Mouse (Mus musculus): ENCODE data around the gene Kcmf1. TPM values are rescaled to one million over a fixed set of nuclear protein-coding genes. Genes with fewer than 3 reads are reported as not detected.

The Kcmf1 gene
- polyA plus RNA-seq, 1 experiment: 517 TPM

DNA sequence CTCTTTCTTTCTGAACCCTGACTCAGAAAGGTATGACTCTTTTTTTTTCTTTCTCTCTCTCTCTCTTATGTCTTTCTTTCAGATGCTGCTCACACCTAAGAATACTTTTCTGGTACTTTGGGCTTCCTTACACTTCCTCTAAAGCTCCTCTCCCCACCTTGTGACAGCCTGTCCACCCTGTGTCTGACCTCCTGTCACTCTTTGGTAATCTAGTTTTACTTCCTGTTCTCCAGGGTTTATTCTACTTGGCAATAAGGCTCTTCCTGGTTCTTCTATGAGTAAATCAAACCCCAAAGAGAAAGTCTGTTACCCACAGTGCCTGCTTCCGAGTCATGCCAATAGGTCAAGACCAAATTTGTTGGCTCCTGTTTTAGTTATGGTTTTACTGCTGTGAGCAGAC is 33.2 kb upstream of the Kcmf1 start:
- TF ChIP-seq POLR2A (IDR thresholded peaks at IDR 0.05; ENCODE audit: control insufficient read depth, low read depth, low read length): no peak
- TF ChIP-seq CTCF (IDR thresholded peaks at IDR 0.05; ENCODE audit: control insufficient read depth, insufficient read depth, insufficient replicate concordance, low read depth, low read length): no peak
- no peaks in the 10 kb centered on the region for H3K27me3 ChIP-seq (ENCODE audit: control insufficient read depth, insufficient read depth, low read length)
- no peaks in the 10 kb centered on the region for H3K36me3 ChIP-seq (ENCODE audit: control insufficient read depth, insufficient read depth, low read length)
- no peaks in the 10 kb centered on the region; the same call in 1 of the 2 replicates for H3K4me1 ChIP-seq (ENCODE audit: control insufficient read depth, insufficient read depth, low read length)
- no peak overlapping the region for H3K27ac ChIP-seq (ENCODE audit: control insufficient read depth, insufficient read depth, low read depth, low read length)
- H3K4me3 ChIP-seq (ENCODE audit: control insufficient read depth, low read depth, low read length): no peak overlapping the region

DNA sequence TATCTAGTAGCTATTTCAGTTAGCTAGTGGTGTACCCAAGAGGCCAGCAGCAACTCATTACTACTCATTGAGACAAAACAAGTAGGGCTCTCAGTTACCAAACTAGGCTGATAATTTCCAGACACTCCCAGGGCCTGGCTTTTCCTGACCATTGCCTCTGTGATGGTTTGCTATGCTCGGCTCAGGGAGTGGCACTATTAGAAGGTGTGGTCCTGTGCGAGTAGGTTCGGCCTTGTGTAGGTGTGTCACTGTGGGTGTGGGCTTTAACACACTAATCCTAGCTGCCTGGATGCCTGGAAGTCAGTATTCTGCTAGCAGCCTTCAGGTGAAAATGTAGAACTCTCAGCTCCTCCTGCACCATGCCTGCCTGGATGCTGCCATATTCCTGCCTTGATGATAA is 31.8 kb upstream of the Kcmf1 start:
- no peaks in the 10 kb centered on the region for H3K36me3 ChIP-seq (ENCODE audit: control insufficient read depth, insufficient read depth, low read length)
- H3K27me3 ChIP-seq (ENCODE audit: control insufficient read depth, insufficient read depth, low read length): no peaks in the 10 kb centered on the region
- H3K27ac ChIP-seq (ENCODE audit: control insufficient read depth, insufficient read depth, low read depth, low read length): no peak overlapping the region
- H3K4me1 ChIP-seq (ENCODE audit: control insufficient read depth, insufficient read depth, low read length): no peaks in the 10 kb centered on the region
- TF ChIP-seq CTCF (IDR thresholded peaks at IDR 0.05; ENCODE audit: control insufficient read depth, insufficient read depth, insufficient replicate concordance, low read depth, low read length) (no peak), POLR2A (IDR thresholded peaks at IDR 0.05; ENCODE audit: control insufficient read depth, low read depth, low read length) (no peak)
- no peak overlapping the region for H3K4me3 ChIP-seq (ENCODE audit: control insufficient read depth, low read depth, low read length)

DNA sequence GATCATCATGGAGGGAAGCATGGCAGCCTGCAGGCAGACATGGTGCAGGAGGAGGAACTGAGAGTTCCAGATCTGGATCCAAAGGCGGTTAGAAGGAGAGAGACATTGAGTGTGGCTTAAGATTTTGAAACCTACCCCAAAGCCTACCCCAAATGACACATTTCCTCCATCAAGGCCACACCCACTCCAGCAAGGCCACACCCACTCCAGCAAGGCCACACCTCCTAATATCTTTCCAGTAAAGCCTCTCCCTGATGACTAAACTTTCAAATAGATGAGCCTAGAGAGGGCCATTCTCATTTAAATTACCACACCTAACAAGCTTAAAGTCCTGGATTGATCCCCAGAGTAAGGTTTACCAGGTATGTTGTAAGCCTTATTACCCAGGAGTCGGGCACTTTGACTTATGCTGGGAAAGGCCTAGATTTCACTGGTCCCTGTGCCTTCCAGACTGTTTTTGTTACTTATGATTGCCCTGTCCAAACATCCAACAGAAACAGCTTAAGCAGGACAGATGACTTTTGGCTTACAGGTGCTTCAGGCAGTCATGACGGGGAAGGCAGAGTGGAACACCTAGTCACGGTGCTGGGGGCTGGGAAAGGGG is 30.1 kb upstream of the Kcmf1 start:
- Histone ChIP-seq H3K36me3 (ENCODE audit: control insufficient read depth, insufficient read depth, low read length) (no peaks in the 10 kb centered on the region), H3K4me1 (ENCODE audit: control insufficient read depth, insufficient read depth, low read length) (no peaks in the 10 kb centered on the region)

DNA sequence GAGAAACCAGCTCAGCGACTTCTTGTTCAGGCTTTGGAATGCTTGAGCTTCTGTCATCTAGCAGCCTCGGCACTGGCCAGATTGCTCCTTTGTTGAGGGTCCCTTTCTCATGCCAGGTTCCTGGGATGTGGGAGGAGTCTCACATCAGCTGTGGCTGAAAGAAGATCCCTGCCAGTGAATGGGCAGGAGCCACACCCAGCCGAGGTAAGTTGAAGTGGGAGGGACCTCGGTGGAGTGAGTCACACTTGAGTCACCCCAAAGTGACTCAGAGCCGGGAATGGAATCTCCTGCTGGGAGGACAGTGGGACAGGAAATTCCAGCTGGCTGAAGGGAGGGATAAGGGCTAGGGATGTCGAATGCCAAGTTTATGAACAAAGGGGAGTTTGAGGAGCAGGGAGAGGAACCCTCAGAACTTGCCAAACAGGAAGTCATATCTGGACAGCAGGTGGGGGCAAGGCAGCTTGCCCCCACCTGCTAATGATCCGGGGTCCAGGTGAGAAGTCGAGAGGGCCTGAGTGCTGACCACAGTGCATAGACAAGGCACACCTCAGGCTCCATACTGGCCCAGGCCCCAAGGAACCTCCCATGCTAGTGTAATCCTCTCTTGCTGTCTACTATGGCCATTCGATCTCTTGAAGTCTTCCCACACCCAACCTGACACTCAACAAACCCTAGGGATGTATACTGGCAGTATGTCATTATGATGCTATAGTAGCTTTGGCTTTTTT is 27.1 kb upstream of the Kcmf1 start:
- Histone ChIP-seq H3K36me3 (ENCODE audit: control insufficient read depth, insufficient read depth, low read length) (no peaks in the 10 kb centered on the region), H3K4me3 (ENCODE audit: control insufficient read depth, low read depth, low read length) (no peak overlapping the region), H3K27me3 (ENCODE audit: control insufficient read depth, insufficient read depth, low read length) (no peaks in the 10 kb centered on the region), H3K27ac (ENCODE audit: control insufficient read depth, insufficient read depth, low read depth, low read length) (no peak overlapping the region), H3K4me1 (ENCODE audit: control insufficient read depth, insufficient read depth, low read length) (no peaks in the 10 kb centered on the region)
- no peak for TF ChIP-seq CTCF (IDR thresholded peaks at IDR 0.05; ENCODE audit: control insufficient read depth, insufficient read depth, insufficient replicate concordance, low read depth, low read length)
- TF ChIP-seq POLR2A (IDR thresholded peaks at IDR 0.05; ENCODE audit: control insufficient read depth, low read depth, low read length): no peak

More for the DNA sequence above, 30.1 kb upstream of the Kcmf1 start:
- Histone ChIP-seq H3K27ac (ENCODE audit: control insufficient read depth, insufficient read depth, low read depth, low read length) (no peak overlapping the region), H3K4me3 (ENCODE audit: control insufficient read depth, low read depth, low read length) (no peak overlapping the region), H3K27me3 (ENCODE audit: control insufficient read depth, insufficient read depth, low read length) (no peaks in the 10 kb centered on the region)
- TF ChIP-seq POLR2A (IDR thresholded peaks at IDR 0.05; ENCODE audit: control insufficient read depth, low read depth, low read length): no peak
- no peak for TF ChIP-seq CTCF (IDR thresholded peaks at IDR 0.05; ENCODE audit: control insufficient read depth, insufficient read depth, insufficient replicate concordance, low read depth, low read length)

DNA sequence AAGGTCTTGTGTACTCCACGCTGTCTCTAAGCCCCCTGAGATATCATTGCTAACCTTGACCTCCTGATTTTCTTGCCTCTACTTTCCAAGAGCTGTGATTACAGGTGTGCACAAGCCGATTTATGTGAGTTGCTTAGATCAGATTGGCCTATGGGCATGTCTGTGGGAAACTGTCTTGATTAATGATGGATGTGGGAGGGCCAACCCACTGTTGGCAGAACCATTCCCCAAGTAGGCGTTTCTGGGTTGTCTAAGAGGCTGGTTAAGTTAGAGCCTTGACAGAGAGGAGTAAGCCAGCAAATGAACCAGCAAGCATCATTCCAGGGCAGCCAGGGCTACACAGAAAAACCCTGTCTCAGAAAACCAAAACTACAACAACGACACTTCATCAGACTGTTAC is 26.3 kb upstream of the Kcmf1 start:
- Histone ChIP-seq H3K4me3 (ENCODE audit: control insufficient read depth, low read depth, low read length) (no peak overlapping the region), H3K36me3 (ENCODE audit: control insufficient read depth, insufficient read depth, low read length) (no peaks in the 10 kb centered on the region), H3K27me3 (ENCODE audit: control insufficient read depth, insufficient read depth, low read length) (no peaks in the 10 kb centered on the region), H3K27ac (ENCODE audit: control insufficient read depth, insufficient read depth, low read depth, low read length) (no peak overlapping the region), H3K4me1 (ENCODE audit: control insufficient read depth, insufficient read depth, low read length) (no peaks in the 10 kb centered on the region)
- TF ChIP-seq CTCF (IDR thresholded peaks at IDR 0.05; ENCODE audit: control insufficient read depth, insufficient read depth, insufficient replicate concordance, low read depth, low read length) (no peak), POLR2A (IDR thresholded peaks at IDR 0.05; ENCODE audit: control insufficient read depth, low read depth, low read length) (no peak)

DNA sequence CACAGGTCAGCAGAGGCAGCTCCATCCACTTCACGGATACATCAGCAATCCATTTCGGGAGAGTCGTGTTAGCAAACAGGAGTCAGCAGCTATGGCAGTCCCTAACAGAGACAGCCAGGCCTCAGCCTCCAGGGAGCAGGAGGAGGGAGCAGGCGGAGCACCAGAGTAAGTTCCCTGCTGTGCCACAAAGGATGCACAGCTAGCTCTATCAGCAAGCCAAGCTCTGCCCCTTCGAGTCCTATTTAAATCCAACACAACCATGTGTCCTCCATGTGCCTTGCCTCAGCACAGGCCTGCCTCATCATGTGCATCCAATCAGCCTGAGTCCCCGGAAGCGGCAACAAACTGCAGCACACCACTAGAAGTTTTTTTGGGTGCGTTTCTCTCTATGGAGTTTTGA is 23.6 kb upstream of the Kcmf1 start:
- Histone ChIP-seq H3K36me3 (ENCODE audit: control insufficient read depth, insufficient read depth, low read length) (no peaks in the 10 kb centered on the region), H3K27me3 (ENCODE audit: control insufficient read depth, insufficient read depth, low read length) (no peaks in the 10 kb centered on the region), H3K27ac (ENCODE audit: control insufficient read depth, insufficient read depth, low read depth, low read length) (no peak overlapping the region), H3K4me3 (ENCODE audit: control insufficient read depth, low read depth, low read length) (no peak overlapping the region), H3K4me1 (ENCODE audit: control insufficient read depth, insufficient read depth, low read length) (no peaks in the 10 kb centered on the region)
- TF ChIP-seq POLR2A (IDR thresholded peaks at IDR 0.05; ENCODE audit: control insufficient read depth, low read depth, low read length): no peak

DNA sequence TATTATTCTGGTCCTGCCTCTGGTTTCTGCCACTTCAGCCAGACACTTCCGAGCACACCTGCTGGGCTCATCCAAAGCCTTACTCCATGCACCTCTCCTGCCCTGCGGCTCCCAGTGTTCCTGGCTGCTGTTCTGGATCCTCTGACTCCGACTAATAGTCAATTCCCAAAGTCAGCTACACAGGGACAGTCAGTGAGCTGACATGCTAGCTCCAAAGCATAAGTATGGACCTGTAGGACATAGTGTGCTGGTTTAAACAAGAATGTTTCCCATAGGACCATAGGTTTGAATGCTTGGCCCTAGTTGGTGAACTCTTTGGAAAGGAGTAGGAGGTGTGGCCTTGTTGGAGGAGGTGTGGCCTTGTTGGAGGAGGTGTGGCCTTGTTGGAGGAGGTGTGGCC is 21.3 kb upstream of the Kcmf1 start:
- H3K36me3 ChIP-seq (ENCODE audit: control insufficient read depth, insufficient read depth, low read length): no peaks in the 10 kb centered on the region
- TF ChIP-seq POLR2A (IDR thresholded peaks at IDR 0.05; ENCODE audit: control insufficient read depth, low read depth, low read length): no peak
- no peak for TF ChIP-seq CTCF (IDR thresholded peaks at IDR 0.05; ENCODE audit: control insufficient read depth, insufficient read depth, insufficient replicate concordance, low read depth, low read length)

More for the DNA sequence above, 21.3 kb upstream of the Kcmf1 start:
- Histone ChIP-seq H3K27me3 (ENCODE audit: control insufficient read depth, insufficient read depth, low read length) (no peaks in the 10 kb centered on the region), H3K4me1 (ENCODE audit: control insufficient read depth, insufficient read depth, low read length) (no peaks in the 10 kb centered on the region), H3K27ac (ENCODE audit: control insufficient read depth, insufficient read depth, low read depth, low read length) (no peak overlapping the region), H3K4me3 (ENCODE audit: control insufficient read depth, low read depth, low read length) (no peak overlapping the region)

All from testis, adult 2 months (tissue).